Mouse (Mus musculus) lung, postnatal 10 days (tissue): Measurements from ENCODE around the gene Nup188.

Source experiments
- DNase-seq: peaks from one replicate; pipeline ENCODE4 v3.0.0; 2021

Gene Nup188

DNA sequence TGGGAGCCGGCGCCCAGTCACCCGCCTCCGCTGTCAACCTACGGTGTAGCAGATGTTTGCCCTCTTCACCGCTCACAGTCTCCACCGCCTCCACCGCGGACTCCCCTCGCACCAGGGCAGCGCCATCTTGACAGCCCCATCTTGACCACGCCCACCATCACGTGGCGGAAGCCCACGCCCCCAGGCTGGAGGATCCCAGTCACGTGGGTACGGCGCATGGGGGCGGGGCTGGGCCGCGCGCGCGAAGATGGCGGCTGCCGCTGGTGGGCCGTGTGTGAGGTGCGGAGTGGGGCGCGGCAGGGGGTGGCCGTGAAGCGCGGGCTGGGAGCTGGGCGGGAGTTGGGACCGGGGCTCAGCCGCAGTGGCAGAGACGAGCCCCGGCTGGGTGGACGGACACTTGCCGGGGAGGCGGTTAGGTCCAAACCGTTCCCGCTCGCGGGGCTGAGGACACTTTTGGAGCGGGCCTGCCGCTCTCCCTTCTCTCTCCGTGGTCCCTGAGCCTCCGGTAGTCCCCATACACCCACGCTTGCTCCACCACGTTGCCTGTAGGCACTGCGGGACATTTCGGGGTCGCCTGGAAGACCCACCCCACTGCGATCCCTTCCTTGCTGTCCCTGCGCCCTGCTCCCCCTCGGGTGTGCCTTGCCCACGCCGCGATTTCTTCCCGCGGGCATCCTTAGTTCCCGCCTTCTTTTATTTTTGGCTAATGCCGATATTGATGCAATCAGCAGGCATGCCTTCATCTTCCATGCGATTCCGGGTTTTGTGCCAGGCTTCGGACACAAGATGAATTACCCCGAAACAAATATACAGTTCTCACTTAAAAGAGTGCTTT lies at the start of gene Nup188, which contains the start of gene Dolk:
Gene Nup188 (plus strand): TSS at position 206 of the 835 bp plus-strand sequence.
Gene Dolk (minus strand): TSS at position 143 of the 835 bp plus-strand sequence.
- peak; percentile 98 for DNase-seq

DNA sequence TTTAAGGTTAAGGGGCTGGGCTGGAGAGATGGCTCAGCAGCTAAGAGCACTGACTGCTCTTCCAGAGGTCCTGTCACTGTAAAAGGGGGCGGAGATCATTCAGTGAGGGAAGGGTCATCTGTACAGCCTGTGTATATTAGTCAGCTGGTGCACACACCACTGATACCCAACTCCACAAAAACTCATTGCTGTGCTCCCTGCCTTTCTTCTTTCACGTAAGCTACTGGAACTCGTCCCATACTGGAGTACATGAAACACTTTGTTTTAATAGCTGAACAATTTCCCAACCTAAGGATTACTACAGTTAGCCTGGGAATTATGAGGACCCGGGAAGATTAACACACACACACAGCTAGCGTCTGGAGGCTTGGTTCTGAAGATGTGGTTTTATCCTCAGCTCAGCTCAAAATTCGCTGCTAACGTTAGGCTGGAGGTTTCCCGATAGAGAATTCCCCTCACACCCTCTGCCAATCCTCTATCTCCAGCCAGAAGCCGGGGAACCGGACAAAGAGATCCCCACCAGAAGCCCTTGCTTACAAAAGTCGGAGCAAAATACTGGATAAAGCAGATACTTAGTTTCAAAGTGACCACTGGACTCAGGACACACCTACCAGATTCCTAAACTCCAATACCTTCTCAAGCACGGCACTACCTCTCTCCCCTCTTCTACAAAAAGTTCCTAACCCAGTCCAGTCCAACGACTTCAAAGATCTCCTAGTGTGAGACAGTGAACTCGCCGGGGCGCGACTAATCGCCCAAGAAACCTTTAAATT lies 49.6 kb upstream of the Nup188 start:
- peak; percentile 38 for DNase-seq

DNA sequence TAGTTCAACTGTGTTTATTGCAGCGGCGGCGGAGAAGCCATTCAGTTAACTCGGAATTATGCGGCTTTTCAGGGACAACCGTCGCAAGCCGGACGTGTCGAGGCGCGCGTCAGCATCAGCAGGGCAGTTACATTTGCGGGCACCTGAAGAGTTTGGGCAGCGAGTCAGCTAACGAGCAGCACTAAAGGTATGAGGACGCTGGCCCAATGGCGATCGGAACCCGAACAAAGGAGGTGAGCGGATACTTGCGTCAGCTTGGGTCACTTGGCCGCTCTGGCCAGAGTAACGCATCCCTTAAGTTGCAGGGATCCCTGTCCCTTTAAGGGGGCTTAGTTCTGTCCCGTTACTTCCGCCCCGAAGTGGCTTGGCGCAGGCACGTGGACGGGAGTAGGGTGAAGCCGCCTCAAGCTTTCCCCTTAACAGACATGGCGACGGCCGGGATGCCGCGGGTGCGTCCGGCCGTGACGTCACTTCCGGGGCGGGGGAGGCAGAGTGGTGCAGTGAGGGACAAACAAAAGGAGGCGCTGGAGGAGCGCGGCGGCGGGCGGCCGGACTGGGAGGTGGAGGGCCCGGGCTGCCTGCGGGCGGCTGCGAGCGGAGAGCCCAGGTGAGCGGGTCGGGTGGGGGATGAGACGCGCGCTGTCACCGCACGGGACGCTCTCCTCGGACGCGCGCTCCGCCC lies 48.9 kb upstream of the Nup188 start, which contains the start of gene Lrrc8a:
Gene Lrrc8a (plus strand): TSS at position 517 of the 682 bp plus-strand sequence.
- peak; percentile 100 for DNase-seq

DNA sequence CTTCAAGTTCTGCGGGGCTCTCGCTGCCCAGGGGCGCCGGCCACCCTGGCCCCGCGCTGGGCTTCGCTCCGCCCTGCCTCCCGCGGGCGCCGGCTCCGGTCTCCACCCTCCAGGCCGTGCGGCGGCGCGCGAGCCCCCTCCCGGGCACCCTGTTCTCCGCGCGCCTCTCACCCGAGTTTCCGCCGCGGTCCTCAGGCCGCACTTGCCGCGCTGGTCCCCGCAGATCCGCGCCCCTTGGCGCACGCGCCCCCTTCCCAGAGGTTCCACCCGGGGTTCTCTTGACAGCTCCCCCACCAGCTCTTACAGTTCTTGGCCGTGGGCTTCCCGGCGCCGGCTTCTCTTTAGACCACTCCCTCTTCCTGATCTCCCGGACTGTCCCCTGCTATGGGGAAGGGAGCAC lies 48.3 kb upstream of the Nup188 start:
- DNase-seq = peak; percentile 83

DNA sequence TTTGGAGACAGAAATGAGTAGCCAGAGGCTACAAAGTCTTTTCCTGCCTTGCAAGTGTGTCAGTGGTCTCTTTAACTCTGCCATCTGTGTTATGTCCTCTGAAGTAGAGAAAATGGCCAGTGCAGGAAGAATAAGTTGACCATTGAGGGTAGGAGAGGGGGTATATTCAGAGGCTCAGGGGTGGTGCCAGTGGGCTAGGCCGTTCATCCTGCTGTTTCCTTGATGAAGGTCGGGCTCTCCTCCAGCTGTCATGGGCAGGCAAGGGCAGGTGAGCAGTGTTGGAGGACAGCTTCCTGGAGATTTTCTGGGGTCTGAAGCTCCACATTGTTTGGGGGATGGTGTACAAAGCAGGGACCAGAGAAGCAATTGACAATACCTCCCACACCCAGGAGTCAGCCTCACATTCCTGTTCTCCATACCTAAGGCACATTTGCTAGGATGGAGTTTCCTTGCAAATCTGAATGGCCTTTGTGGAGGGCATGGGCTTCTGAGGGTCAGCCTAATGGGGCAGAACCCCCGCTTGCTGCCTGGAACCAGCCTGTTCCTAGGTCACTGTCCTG lies 47.2 kb upstream of the Nup188 start:
- DNase-seq = no peak

DNA sequence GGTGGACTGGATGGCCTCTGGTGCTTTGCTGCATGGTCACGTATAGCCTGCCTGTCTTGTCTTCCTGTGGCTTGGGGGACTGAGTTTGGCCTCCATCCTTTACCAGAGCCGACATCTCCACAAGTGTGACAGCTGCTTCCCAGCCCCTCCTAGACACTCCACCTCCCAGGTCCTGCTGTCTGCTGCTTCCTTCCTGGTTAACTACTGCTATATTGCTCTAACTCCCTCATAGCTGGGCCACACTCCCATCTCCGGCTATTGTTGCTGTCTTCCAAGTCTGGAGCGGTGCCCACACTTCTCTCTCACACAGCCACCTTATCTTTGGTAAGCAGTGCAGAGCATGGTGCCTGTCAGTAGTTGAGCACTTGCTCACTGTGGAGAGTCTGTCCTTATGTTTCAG lies 46.4 kb upstream of the Nup188 start:
- peak; percentile 80 for DNase-seq

DNA sequence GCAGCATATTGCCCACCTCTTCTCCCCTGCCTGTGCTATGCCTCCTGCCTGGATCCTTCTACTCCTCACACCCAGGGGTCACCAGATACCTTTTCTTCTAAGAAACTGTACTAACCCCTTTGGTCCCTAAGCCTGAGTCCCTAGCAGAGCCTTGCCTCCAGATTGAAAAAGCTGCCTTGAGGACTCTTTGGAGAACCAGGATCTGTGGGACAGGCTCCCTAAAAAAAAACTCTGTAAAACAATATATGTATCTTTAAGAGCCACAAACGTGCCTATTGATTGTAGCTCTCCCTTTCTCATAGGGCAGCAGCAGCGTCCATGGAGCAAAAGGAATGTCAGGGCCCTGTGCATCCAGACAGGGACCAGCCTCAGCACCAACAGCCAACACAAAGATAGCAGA lies 45.9 kb upstream of the Nup188 start, which contains the start of gene Gm28035:
Gene Gm28035 (plus strand): TSS at position 301 of the 400 bp plus-strand sequence.
- no peak for DNase-seq

DNA sequence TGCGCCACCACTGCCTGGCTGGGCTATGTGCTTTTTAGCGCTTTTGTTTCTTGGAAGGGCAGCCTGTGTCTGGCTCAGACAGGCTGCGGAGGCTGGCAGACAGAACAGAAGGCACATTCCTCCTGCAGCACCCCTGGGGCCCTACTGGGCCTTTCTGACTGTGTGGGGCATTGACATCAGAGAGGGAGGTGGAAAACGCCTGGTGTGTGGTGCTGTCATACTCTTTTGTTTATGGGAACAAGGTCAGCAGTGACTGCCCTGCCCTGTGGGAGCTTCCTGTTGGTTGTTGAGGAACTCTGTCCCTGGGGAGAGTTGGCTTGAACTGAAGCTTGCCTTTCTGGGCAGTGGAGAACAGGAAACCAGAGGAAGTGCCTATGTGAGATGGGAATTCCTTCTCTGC lies 43.7 kb upstream of the Nup188 start:
- DNase-seq = peak; percentile 85

DNA sequence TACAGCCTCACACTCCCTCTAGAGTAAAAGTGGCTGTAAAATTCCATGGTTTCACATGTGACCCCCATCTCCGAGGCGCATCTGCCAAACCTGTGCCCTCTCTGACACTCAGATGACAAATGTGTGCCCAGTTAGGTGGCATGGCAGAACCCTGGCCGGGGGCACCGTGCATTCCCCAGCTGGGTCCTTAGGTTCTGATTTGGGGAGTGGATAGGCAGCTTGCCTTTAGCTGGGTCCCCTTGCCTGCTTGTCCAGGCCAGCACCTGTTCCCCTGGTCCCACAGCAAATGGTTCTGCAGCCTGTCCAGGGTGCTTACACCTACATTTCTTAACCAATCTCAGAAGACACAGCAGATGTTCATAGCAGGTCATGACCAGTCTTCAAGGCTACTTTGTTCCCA lies 42.8 kb upstream of the Nup188 start:
- no peak for DNase-seq

DNA sequence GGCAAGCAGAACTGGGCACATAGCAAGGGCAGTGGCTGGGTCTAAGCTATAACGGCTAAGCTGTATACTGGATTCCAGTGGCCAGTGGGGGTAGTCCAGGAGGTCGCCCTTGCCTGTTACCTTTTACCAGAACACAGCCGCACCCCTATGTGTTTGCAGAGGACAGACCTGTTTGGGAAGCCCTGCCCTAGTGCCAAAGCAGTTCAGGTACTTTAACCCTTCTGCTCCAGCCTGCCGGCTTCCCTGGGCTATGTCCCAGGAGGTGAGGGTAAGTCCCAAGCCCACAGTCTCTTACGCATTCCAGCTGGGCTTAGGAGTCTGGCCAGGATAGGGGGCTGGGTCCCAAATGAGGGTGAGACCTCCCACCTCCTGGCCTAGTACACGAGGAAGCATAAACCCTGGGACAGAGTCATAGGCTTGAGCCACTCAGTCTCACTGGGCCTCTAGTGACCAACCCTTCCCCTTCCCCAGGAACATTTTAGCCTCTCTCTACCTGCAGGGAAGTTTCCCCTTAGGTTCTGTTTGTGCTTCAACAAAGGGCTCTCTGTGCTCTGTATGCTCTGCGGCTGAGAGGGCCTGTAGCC lies 41.5 kb upstream of the Nup188 start:
- no peak for DNase-seq

DNA sequence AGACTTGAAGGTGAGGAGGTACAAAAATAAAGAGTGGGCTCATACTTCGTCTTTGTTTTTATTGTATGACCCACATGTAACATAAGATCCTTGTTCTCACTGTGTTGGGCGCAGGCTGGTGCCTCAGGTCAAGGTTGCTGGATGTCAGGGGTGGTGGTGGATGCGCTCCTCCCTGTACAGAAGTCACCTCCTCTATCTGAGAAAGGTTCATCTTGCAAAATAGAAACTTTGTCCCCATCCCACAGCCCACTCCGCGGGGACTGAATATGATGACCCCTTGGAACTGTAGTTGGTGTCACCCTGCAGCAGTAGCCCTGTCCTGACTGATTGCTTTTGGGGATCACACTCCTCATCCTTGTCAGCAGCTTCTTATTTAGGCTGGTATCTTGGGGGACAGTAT lies 39.2 kb upstream of the Nup188 start:
- no peak for DNase-seq

DNA sequence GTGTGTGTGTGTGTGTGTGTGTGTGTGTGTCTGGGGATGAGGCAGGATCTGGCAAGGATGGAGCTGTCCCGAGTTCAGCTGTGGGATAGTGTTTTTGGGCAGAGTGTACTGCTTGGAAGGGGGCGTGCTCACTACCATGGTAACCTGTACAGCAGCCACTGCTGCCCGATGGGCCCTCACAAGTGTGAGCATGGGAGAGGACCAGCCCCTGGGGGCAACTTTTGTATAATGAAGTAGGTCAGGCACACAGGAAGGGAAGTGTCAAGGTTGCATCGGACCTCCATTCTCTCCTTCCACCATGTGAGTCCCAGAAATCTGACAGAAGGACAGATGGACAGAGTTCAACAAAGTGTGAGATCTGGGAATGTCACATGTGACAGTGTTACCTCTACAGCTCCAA lies 38.5 kb upstream of the Nup188 start:
- DNase-seq = no peak

DNA sequence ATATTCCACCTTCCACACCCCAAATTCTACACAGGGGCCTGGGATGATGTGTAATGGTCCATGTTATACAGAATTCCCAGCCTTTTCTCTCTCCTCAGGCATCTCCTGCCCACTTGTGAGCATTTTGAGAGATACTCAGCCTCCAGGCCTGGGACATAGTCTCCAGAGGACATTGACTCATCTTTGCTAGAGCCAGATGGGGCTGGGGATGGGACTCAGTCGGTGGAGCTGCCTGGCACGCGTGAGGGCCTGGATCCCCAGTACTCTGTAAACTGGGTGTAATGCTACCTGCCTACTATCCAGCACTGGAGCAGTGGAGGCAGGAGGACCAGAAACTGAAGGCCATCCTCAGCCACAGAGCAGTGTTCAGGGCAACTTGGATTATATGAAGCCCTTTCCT lies 37.0 kb upstream of the Nup188 start:
- DNase-seq = no peak

DNA sequence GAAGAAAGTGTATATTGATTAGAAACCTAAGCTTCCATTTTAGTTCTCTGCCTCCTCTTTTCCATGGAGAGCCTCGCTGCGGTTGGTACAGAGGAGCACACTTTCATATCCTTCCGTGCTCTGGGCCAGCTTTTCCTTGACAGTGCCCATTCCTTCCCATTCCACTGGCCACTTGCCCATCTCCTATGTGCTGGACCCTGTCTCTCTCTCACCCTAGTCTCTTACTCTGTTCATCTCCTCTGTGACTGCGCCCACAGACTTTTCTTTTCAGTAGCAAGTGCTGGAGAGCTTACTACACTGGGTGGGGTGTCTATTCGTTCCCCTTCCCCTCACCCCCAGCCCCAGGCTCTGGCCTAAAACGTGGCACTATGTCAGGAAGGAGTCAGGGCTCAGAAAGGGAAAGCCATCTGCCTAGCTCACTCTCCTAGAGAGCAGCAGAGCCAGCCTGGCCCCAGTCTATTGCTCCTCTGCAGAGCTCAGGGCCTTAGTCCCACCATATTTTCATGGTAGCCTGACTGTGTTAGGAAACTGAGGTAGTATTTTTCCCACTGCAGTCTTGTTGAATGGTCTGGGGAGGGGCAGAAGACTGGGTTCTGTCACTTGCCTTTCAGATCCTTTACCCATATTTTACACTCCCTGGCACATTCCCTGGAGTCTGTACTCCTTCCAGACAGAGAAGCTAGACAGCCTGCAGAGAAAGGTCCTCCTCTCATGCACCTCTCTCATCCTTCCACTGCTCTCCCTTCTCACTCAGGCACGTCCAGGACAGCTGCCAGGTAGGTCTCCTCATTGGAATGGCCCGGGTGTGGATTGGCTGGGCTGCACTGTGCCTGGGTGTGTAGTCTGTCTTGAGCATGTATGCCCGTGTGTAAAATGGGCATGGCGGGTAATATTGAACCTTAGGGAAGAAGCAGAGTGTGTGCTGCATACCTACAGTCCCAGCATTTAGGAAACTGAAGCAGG lies 35.8 kb upstream of the Nup188 start:
- no peak for DNase-seq

DNA sequence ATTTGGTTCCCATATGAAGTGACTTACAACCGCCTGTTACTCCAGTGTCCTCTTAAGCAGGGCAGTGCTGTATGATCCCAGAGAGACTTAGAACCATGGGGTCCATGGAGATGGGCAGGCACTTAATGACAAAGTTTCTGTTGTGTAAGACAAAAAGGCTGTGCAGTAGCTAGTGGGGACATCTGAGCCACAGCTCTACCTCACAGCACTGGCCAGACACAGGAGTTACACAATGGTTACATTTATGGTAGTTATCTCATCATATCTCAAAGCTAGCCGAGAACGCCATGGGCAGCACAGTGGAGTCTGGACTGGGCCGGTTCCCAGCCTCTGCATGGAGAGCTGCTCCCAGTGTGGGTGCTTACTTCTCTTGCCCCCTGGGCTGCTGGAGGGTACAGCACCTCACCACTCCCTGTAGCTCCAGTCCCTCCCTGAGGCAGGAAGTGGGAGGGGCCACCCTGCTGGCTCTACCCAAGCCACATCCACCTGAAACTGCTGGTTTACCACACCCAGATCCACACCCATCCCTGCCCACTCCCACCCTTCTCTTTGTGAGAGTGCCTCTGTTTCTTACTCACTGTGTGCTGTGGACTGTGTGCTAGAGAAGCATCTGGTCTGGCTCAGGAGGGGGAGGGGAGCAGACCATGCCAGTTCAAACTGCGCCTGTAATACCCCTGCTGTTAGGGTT lies 34.6 kb upstream of the Nup188 start:
- peak; percentile 61 for DNase-seq

DNA sequence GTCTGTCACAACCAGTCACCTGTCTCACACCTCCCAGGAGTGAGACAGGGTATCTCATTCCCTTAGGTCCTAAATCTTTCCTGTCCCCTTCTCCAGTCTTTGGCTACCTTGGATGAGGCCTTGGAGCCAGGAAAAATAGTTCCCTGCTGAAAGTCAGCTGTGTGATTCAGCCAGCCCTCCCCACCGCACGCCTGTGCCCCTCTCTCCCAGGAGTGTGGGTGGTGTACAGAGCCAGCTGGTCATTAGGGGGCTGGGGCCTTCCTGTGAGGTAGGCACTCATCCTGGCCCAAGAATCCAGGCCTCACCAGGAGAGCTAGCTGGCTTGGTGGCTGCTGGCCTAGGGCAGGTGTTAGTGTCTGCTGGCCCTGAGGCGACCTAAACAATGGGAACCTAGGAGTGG lies 33.7 kb upstream of the Nup188 start:
- no peak for DNase-seq

DNA sequence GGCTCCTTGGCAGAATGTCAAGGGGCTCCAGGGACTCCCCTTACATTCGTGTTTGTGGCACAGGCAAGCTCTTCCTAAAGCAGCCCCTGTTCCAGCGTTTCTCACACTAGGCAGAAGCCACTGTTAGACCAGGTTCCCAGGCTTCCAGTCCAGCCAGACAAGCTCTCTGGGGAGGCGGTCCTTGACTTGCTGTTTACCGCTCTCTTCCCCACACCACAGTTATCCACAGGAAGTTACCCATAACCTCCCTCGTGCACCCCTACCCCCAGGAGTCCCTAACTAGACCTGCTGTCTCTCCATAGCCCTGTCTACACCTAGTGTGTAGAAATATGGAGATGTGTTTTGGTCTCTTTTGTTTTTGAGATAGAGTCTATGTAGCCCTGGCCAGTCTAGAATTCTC lies 32.4 kb upstream of the Nup188 start:
- no peak for DNase-seq

DNA sequence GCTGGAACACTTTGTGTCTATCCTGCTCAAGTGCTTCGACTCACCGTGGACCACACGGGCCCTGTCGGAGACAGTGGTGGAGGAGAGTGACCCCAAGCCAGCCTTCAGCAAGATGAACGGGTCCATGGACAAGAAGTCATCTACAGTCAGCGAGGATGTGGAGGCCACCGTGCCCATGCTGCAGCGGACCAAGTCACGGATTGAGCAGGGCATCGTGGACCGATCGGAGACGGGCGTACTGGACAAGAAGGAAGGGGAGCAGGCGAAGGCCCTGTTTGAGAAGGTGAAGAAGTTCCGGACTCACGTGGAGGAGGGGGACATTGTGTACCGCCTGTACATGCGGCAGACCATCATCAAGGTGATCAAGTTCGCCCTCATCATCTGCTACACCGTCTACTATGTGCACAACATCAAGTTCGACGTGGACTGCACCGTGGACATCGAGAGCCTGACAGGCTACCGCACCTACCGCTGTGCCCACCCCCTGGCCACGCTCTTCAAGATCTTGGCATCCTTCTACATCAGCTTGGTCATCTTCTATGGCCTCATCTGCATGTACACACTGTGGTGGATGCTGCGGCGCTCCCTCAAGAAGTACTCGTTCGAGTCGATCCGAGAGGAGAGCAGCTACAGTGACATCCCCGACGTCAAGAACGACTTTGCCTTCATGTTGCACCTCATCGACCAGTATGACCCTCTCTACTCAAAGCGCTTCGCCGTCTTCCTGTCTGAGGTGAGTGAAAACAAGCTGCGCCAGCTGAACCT lies 30.4 kb upstream of the Nup188 start:
- no peak for DNase-seq

DNA sequence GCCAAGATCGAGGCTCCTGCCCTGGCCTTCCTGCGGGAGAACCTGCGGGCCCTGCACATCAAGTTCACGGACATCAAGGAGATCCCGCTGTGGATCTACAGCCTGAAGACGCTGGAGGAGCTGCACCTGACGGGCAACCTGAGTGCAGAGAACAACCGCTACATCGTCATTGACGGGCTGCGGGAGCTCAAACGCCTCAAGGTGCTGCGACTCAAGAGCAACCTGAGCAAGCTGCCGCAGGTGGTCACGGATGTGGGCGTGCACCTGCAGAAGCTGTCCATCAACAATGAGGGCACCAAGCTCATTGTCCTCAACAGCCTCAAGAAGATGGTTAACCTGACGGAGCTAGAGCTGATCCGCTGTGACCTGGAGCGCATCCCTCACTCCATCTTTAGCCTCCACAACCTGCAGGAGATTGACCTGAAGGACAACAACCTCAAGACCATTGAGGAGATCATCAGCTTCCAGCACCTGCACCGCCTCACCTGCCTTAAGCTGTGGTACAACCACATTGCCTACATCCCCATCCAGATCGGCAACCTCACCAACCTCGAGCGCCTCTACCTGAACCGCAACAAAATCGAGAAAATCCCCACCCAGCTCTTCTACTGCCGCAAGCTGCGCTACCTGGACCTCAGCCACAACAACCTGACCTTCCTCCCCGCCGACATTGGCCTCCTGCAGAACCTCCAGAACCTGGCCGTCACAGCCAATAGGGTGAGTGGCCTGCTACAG lies 29.4 kb upstream of the Nup188 start:
- no peak for DNase-seq
